In the genomic region with DNA sequence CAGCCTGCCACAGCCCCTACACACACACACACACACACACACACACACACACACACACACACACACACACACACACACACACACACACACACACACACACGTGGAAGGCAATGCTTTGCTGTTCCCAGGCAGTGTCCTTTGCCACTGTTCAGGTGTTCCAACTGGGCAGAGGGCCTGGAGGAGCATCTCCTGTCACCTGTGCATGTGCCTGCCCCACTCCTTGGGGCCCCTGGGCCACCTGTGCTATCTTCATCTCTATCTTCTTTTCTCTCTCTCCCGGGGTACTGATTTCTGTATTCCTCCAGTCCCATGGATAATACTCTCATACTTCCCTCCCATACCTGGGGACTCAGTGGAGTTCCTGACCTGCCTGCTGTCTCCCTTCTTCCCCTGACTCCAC, we compare ENCODE assay signal across 10 mouse cellular contexts. TPM values are rescaled to one million over a fixed set of nuclear protein-coding genes. Genes with fewer than 3 reads are reported as not detected.
DNase-seq lines count a peak whose midpoint lies in the region; ATAC-seq and TF ChIP-seq lines count a peak whose summit lies in the region.
"Had no signal": no experiment of that assay in that cellular context is flagged by ENCODE, and none has a peak within 500 bp of the region (broad histone marks: within the 10 kb centered on the region; RNA-seq: fewer than 3 reads in every experiment).

No protein-coding gene starts in this region.

- no peak overlapping the region for H3K4me3 ChIP-seq in liver, adult 2 months (ENCODE audit: insufficient read depth, low read depth, low read length)
- H3K4me3 ChIP-seq in neural tube, embryonic 13.5 days, result no peak overlapping the region

- no peak for TF ChIP-seq POLR2A in liver, adult 2 months (IDR thresholded peaks at IDR 0.05; ENCODE audit: extremely low read depth, insufficient read depth, low read length)

- DNase-seq in cerebellum, adult 11-12 months, result peak; percentile 60
- DNase-seq in liver, adult 2 months (ENCODE audit: extremely low read depth, low read depth, low spot score), result peak; percentile 54
- no peak for DNase-seq in liver
- peak; percentile 4 to 42 for DNase-seq in heart, postnatal 36 days
- DNase-seq in layer of hippocampus, adult 8-10 months (ENCODE audit: low spot score in 2 of 2), result no peak
- DNase-seq in natural killer cell, adult 2 months (ENCODE audit: low spot score in 2 of 2), result no peak
- DNase-seq: adrenal gland, postnatal 10 days; left cerebral cortex, postnatal 4 days had no signal

- no peaks in the 10 kb centered on the region for H3K79me2 ChIP-seq in liver, adult 2 months (ENCODE audit: control insufficient read depth, insufficient read depth, low read length)

- H3K36me3 ChIP-seq in liver, adult 2 months (ENCODE audit: control insufficient read depth, insufficient read depth, low read length), result peaks cover 33% of the 10 kb centered on the region
- peaks cover 80% of the 10 kb centered on the region for H3K36me3 ChIP-seq in neural tube, embryonic 13.5 days

- intact Hi-C loops in heart, postnatal 36 days (cut with DNase I), result no loop called here

- WGBS in liver, adult 2 months, result 39% methylated on average over 2 of the region's 2 CpGs
- WGBS in neural tube, embryonic 13.5 days, result 35% methylated on average over 2 of the region's 2 CpGs

- no peak for ATAC-seq in cerebellum, adult (ENCODE audit: insufficient number of reproducible peaks, low FRiP score, low TSS enrichment)
- no peak for ATAC-seq in neural tube, embryonic 13.5 days (ENCODE audit: low read depth)

- H3K27ac ChIP-seq in liver, adult 2 months (replicated peaks; ENCODE audit: insufficient read depth, low read depth, low read length), result no peak overlapping the region
- peak overlapping the region; percentile 86 for H3K27ac ChIP-seq in neural tube, embryonic 13.5 days (replicated peaks)

- no peaks in the 10 kb centered on the region for H3K9me3 ChIP-seq in neural tube, embryonic 13.5 days

- no peak overlapping the region for H3K4me2 ChIP-seq in neural tube, embryonic 13.5 days

- H3K27me3 ChIP-seq in liver, adult 2 months (ENCODE audit: control insufficient read depth, insufficient read depth, low read length), result no peaks in the 10 kb centered on the region
- H3K27me3 ChIP-seq in neural tube, embryonic 13.5 days, result no peaks in the 10 kb centered on the region

- H3K9ac ChIP-seq in liver, adult 2 months (ENCODE audit: low read depth, low read length), result no peak overlapping the region
- peak overlapping the region; percentile 26; the same call in 1 of the 2 replicates for H3K9ac ChIP-seq in neural tube, embryonic 13.5 days

- no peak for TF ChIP-seq CTCF in liver, adult 2 months (IDR thresholded peaks at IDR 0.05; ENCODE audit: low read depth, low read length)

- H3K4me1 ChIP-seq in liver, adult 2 months (ENCODE audit: control insufficient read depth, insufficient read depth, low read length), result 0 out of 2 replicates have a peak, but pooled peaks cover 2% of the 10 kb centered on the region
- H3K4me1 ChIP-seq in neural tube, embryonic 13.5 days (replicated peaks), result peaks cover 51% of the 10 kb centered on the region

RNA-seq across cellular contexts. Expression of a gene that starts 8.8 kb away (rescaled TPM):
- 19.0 and 45.4 TPM in 2 replicates for total RNA-seq in liver, adult 2 months (2014; rRNA removed)
- polyA plus RNA-seq in liver, adult 2 months (2012; rRNA removed), result 75.4 and 106 TPM in 2 replicates
- 100 to 1,000 TPM; 104 to 107 TPM for total RNA-seq in heart, postnatal 36 days (2021)
- 3.4 and 3.6 TPM in 2 replicates for polyA plus RNA-seq in neural tube, embryonic 13.5 days (2015; fragmentation: Nextera tagmentation; extraction: Ambion mirVana)
- total RNA-seq in layer of hippocampus, adult 8-10 months (2022), result 10 to 100 TPM; 86.6 to 99.6 (median 92.7) TPM

RNA-seq across cellular contexts. Expression of a gene that starts 25.9 kb away (rescaled TPM):
- total RNA-seq in liver, adult 2 months (2014; rRNA removed), result 5.5 and 8.9 TPM in 2 replicates
- polyA plus RNA-seq in liver, adult 2 months (2012; rRNA removed), result 13.6 and 14.9 TPM in 2 replicates
- total RNA-seq in heart, postnatal 36 days (2021), result 100 to 1,000 TPM; 100 to 111 TPM
- 89.5 and 94.4 TPM in 2 replicates for polyA plus RNA-seq in neural tube, embryonic 13.5 days (2015; fragmentation: Nextera tagmentation; extraction: Ambion mirVana)
- 100 to 1,000 TPM; 919 to 985 (median 938) TPM for total RNA-seq in layer of hippocampus, adult 8-10 months (2022)

RNA-seq across cellular contexts. Expression of a gene that starts 29.0 kb away (rescaled TPM):
- total RNA-seq in liver, adult 2 months (2014; rRNA removed), result 15.5 and 17.7 TPM in 2 replicates
- 17.0 and 17.2 TPM in 2 replicates for polyA plus RNA-seq in liver, adult 2 months (2012; rRNA removed)
- total RNA-seq in heart, postnatal 36 days (2021), result 10 to 100 TPM; 74.4 to 75.3 TPM
- 31.5 and 33.2 TPM in 2 replicates for polyA plus RNA-seq in neural tube, embryonic 13.5 days (2015; fragmentation: Nextera tagmentation; extraction: Ambion mirVana)
- total RNA-seq in layer of hippocampus, adult 8-10 months (2022), result 100 to 1,000 TPM; 140 to 201 (median 177) TPM

RNA-seq across cellular contexts. Expression of a gene that starts 37.1 kb away (rescaled TPM):
- total RNA-seq in liver, adult 2 months (2014; rRNA removed), result 3.9 and 6.2 TPM in 2 replicates
- polyA plus RNA-seq in liver, adult 2 months (2012; rRNA removed), result 16.2 and 23.2 TPM in 2 replicates
- 10 to 100 TPM; 45.2 to 52.7 TPM for total RNA-seq in heart, postnatal 36 days (2021)
- polyA plus RNA-seq in neural tube, embryonic 13.5 days (2015; fragmentation: Nextera tagmentation; extraction: Ambion mirVana), result 62.3 and 69.1 TPM in 2 replicates
- total RNA-seq in layer of hippocampus, adult 8-10 months (2022), result 100 to 1,000 TPM; 118 to 162 (median 138) TPM

RNA-seq across cellular contexts. Expression of a gene that starts 38.4 kb away (rescaled TPM):
- total RNA-seq in liver, adult 2 months (2014; rRNA removed), result 3.6 and 6.6 TPM in 2 replicates
- polyA plus RNA-seq in liver, adult 2 months (2012; rRNA removed), result 11.2 and 12.5 TPM in 2 replicates
- total RNA-seq in heart, postnatal 36 days (2021), result 10 to 100 TPM; 26.1 to 26.2 TPM
- polyA plus RNA-seq in neural tube, embryonic 13.5 days (2015; fragmentation: Nextera tagmentation; extraction: Ambion mirVana), result 55.1 and 57.7 TPM in 2 replicates
- 10 to 100 TPM; 50.5 to 64.9 (median 59.4) TPM for total RNA-seq in layer of hippocampus, adult 8-10 months (2022)

Comparison
In these comparisons a context has a peak if more than half of its experiments do, and no peak if none do; other contexts are left out.
1. DNase-seq: peak in cerebellum, adult 11-12 months (single experiment), liver, adult 2 months (single experiment) and heart, postnatal 36 days (2 of 2); none in liver (single experiment), layer of hippocampus, adult 8-10 months (0 of 2) and natural killer cell, adult 2 months (0 of 2).
2. RNA of a gene that starts 25.9 kb away (total RNA-seq): 919 to 985 TPM in layer of hippocampus, adult 8-10 months and 100 to 111 TPM in heart, postnatal 36 days; 5.5 to 8.9 TPM in liver, adult 2 months; every median in the first group is over 10 times any median in the second.